Mouse (Mus musculus): ENCODE data around the gene Tsc22d3.

DNA sequence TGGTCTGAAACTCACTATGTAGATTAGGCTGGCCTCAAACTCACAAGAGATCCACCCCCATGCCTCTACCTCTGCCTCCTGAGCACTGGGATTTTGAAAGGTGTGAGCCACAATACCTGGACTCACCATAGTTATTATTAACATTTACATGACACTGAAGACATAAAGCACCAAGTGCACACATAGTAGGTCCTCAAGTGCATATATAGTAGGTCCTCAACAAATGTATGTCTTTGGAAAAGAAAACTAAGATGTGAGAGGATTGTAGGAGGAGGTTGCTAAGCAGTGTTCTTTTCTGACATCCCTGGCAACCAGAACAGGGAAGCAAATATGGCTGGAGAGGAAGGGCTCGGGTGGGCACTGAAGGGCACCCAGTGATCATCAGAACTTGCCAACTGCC is 93.1 kb downstream of the Tsc22d3 start:
- no peak for TF ChIP-seq CTCF (IDR thresholded peaks at IDR 0.05; ENCODE audit: low read depth)
- TF ChIP-seq EP300 (optimal IDR thresholded peaks at IDR 0.05), result no peak

All from stomach, postnatal 0 days (tissue).